Mouse (Mus musculus) frontal cortex, postnatal 25 days (tissue): Measurements from ENCODE around the gene Gm15056.

Experiments used
- DNase-seq, 2 experiments: peaks; one replicate each; pipeline ENCODE4 v3.0.0; 2022; ENCODE audit warnings: low spot score in 2 of 2

Gene Gm15056

GRCm38 (mm10) chr8:20902527-20902926, at the start of gene Gm15056:
Gene Gm15056 (minus strand): TSS chr8:20902627.
- no peak for DNase-seq

GRCm38 (mm10) chr8:20944610-20945009, 42.2 kb upstream of the Gm15056 start, which contains the start of gene AY761185:
Gene AY761185 (minus strand): TSS chr8:20944710.
- no peak for DNase-seq

- DNase-seq: no peak
These were observed 19.5 kb upstream of the Gm15056 start, which contains the start of gene Gm6040 for GRCm38 (mm10) chr8:20921971-20922370. Gene Gm6040 (minus strand): TSS chr8:20922071.

GRCm38 (mm10) chr8:20912288-20912687, 9.9 kb upstream of the Gm15056 start:
- DNase-seq: no peak

- no peak for DNase-seq
These were observed 5.8 kb upstream of the Gm15056 start for GRCm38 (mm10) chr8:20908256-20908655.

GRCm38 (mm10) chr8:20907119-20907518, 4.7 kb upstream of the Gm15056 start:
- no peak for DNase-seq

GRCm38 (mm10) chr8:20892369-20892768, 10.1 kb downstream of the Gm15056 start, which contains the start of gene Defb33:
Gene Defb33 (plus strand): TSS chr8:20892669.
- no peak for DNase-seq

- DNase-seq: no peak
These were observed 27.8 kb downstream of the Gm15056 start for GRCm38 (mm10) chr8:20874608-20875007.
